Mouse (Mus musculus) lung, postnatal 36 days (tissue): Measurements from ENCODE around the gene Frem2.

Experiments used
- DNase-seq: peaks from one replicate; pipeline ENCODE4 v3.0.0; 2022; ENCODE audit warnings: mixed read lengths

The Frem2 gene

GRCm38 (mm10) chr3:53656878-53657561, at the start of gene Frem2:
Gene Frem2 (minus strand): TSS chr3:53657355.
- DNase-seq: peak; percentile 71

- DNase-seq: no peak
Observed at GRCm38 (mm10) chr3:53705992-53706495, 48.9 kb upstream of the Frem2 start.

- no peak for DNase-seq
Observed at GRCm38 (mm10) chr3:53703126-53703505, 46.0 kb upstream of the Frem2 start.

DNA sequence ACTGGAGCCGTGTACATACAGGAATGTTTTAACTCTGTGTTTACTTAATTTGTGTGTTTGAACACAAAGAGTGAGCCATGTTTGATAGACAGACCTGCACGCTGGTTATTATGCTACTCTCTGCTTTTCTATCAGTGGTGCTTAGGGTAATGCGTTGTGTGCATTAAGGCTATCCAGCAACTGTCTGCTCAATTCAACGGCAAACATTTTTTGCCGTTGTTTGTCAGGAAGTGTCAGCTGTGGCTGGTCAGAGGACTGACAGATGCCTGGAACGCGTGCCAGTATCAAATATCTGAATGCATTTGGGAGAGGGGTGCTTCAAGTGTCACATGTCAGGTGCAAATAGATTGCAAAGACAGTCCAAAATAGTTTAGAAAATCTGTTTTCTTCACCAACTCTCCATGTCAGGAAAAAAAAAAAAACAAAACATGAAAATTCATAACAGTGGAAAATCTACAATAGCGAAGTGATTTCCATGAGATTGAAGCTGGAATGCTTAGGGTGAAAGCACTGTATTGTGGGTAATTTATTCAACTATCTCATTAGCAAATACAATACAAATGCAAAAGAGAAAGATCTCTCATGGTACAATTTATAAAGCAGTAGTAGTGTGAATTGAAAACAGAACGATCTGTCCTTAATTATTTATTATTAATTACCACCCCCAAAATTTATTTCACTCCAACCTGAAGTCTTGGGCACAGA, 45.4 kb upstream of the Frem2 start:
- DNase-seq: no peak

GRCm38 (mm10) chr3:53701940-53702339, 44.8 kb upstream of the Frem2 start:
- DNase-seq: no peak

GRCm38 (mm10) chr3:53687776-53688175, 30.6 kb upstream of the Frem2 start:
- DNase-seq: no peak

- no peak for DNase-seq
Observed at GRCm38 (mm10) chr3:53682244-53682643, 25.1 kb upstream of the Frem2 start.

GRCm38 (mm10) chr3:53680816-53681215, 23.7 kb upstream of the Frem2 start:
- no peak for DNase-seq

- DNase-seq: no peak
Observed at GRCm38 (mm10) chr3:53674225-53674624, 17.1 kb upstream of the Frem2 start.

DNA sequence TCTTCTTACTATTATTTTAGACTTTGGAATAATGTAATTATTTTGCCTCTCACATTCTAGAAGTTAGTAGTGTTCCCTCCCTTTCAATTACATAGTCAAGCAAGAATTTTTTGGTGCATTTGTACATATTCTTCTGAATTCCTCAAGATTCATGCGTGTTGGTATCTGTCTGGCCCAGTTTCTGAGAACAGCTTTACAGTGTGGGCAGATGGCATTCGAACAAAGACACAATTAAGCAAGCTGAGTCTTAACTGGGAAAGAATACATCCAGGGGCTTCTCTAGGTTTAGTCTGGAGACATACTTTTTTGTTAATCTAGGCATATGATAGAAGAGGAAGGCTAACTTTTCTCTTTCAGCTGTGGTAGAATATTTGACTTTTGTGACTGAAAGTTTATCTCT, 12.6 kb upstream of the Frem2 start:
- no peak for DNase-seq

DNA sequence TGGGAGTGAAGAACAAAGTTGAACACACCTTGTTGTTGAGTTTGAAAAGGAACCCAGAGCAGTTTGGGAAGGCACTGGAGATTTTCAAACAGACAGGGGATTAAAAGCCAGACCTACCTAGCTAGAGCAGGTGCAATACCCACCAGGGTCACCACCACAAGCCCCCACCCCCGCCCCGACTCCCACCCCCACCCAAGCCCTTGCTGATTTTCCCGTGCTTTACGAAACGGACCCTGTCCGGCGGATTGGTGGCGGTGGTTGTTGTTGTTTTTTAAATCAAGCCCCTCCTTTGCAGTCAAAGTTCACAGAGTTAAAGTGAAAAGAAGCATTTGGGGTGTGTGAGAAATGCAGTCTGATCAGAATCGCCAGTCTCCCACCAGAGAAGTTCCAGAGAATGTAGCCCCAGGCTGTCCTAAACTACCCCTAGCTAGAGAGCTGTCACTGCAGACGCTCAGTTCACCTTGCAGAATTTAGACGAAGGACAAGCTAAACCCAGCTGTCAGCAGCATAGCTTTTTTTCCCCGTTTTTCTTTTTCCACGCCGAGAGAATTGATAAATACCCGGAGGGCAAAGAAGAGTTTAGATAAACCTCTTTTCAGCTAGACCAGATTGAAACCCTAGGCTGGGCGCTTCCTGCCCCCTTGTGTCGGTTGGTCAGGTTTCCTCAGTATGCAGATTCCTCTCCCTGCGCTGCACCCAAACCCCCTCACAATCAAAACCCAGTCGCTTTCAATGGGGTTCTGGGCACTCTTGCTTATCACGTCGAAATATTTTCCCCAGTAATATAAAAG, 784 bp upstream of the Frem2 start:
- DNase-seq: peak; percentile 48

- peak; percentile 5 for DNase-seq
Observed at GRCm38 (mm10) chr3:53656328-53656877, 752 bp downstream of the Frem2 start.

GRCm38 (mm10) chr3:53655343-53655742, 1.8 kb downstream of the Frem2 start:
- no peak for DNase-seq

GRCm38 (mm10) chr3:53650003-53650748, 7.0 kb downstream of the Frem2 start:
- DNase-seq: no peak

DNA sequence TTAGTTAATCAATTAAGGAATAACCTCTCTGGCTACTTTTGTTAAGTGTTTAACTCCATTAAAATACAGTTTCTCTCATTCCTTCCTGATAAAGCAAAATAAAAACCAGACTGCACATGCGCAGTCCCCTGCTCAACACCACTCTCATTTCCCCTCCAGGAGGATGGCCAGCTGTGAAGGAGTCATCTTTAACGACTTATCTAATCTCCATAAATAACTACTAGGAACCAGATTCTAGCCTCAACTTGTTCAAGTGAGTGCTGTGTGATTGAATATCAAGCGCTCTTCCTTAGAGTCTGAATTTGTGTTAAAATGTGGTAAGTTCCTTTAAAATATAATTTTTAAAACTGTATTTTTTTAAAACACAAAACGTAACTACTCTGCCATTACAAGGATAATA, 7.7 kb downstream of the Frem2 start:
- DNase-seq: no peak

GRCm38 (mm10) chr3:53648902-53649301, 8.3 kb downstream of the Frem2 start:
- DNase-seq: no peak

GRCm38 (mm10) chr3:53635948-53636347, 21.2 kb downstream of the Frem2 start:
- DNase-seq: no peak

- DNase-seq: peak; percentile 8
Observed at GRCm38 (mm10) chr3:53631126-53631525, 26.0 kb downstream of the Frem2 start.

- no peak for DNase-seq
Observed at GRCm38 (mm10) chr3:53630630-53631029, 26.5 kb downstream of the Frem2 start.

- no peak for DNase-seq
Observed at GRCm38 (mm10) chr3:53629966-53630365, 27.2 kb downstream of the Frem2 start.

DNA sequence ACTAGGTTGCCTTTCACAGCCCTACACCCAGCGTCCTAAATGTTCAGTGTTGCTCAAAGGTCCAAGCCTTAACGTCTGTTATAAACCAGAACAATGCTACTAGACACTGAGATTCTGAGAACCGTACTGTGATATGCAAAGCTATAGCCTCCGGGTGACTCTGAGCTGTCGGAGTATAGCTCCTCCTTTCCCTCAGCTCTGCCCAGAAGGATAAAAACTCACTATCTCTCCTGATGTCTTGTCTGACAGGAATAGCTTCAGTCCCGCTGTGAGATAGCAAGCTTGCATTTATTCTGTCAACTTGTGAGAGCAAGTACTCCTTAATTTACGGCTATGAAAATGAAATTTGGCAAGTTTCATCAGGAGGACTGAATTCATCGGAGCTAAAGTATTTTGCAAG, 33.9 kb downstream of the Frem2 start:
- DNase-seq: no peak

DNA sequence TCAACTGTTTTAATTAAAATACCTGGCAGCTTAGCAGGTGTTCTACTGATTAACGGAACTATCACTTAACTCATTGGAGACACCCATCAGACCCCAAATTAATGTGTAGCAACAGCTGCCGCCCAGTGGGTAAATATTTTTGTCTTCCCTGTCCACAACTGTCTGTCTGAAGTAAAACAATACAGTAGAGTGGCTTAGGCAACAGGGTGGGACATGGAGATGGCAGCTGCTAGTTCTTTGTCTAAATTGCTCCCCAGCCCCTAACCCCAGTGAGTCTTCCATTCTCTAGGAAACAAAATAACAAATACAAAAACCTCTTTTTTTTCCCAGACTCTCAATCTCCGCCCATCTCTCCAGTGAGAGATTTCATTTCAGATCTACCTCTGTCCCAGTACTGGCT, 36.2 kb downstream of the Frem2 start:
- DNase-seq: no peak

DNA sequence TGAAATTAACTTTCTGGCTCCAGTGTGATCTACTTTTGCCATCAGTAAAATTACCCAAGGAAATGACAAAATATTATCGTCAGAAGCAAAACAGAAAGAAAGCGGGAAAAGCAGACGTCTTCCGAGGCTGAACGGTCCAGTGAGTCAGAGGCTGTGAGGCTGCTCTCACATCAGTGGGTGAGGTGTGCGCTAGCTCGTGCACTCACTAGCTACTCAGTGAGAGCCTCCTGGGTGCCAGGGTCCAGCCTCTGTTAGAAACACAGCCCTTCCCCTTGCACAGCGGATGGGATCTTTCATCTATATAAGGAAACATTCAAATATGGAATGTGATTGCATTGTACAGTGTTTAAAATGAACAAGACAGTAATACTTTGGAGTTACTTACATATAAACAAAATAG, 36.8 kb downstream of the Frem2 start:
- DNase-seq: no peak
